Mouse (Mus musculus) embryonic fibroblast, embryonic 13.5 days (primary cell): ENCODE data around the gene Tmem175.

Experiments
- CTCF ChIP-seq: IDR thresholded peaks from 2 replicates; pipeline ENCODE4 v1.5.1; 2011; ENCODE audit warnings: mild to moderate bottlenecking, control low read depth, low read length, moderate library complexity, borderline replicate concordance; ENCODE audit not compliant: insufficient read depth
- POLR2A ChIP-seq: IDR thresholded peaks from 2 replicates; pipeline ENCODE4 v1.6.1; 2011; ENCODE audit warnings: low read depth, mild to moderate bottlenecking, control low read depth, low read length, moderate library complexity

DNA sequence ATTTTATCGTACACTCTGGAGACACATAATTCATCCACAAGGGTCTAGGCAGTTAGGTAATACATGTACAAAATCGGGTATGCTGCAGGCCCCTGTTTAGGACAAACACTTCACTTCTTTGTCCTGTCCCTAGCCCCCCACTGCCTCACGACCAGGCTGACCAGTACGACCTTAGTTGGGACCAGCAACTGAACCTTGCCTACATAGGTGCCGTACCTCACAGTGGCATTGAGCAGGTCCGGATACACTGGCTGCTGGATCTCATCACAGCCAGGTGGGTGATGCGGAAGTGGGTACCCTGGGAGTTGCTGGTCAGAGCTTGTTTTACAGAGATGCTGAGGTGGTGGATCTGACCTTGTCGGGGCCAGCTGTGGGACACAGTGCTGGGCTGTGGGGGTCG lies 40.4 kb downstream of the Tmem175 start:
- TF ChIP-seq CTCF (no peak), POLR2A (no peak)
